Mouse (Mus musculus) G1E-ER4 (cell line): ENCODE data around the gene Pdss2. TPM values are rescaled to one million over a fixed set of nuclear protein-coding genes. Genes with fewer than 3 reads are reported as not detected.

Source experiments
- GATA1 ChIP-seq: IDR thresholded peaks from one replicate; pipeline ENCODE4 v1.8.0; 2012; ENCODE audit warnings: low read length, inconsistent platforms
- polyA plus RNA-seq: library from polyadenylated mRNA; stranded (reverse); fragments of >175 nt; gene quantifications from 2 replicates; pipeline ENCODE4 v1.2.3, GENCODE M21; 2012

The Pdss2 gene
- polyA plus RNA-seq, 1 experiment: 4.2 TPM

GRCm38 (mm10) chr10:43422061-43422770, 200.9 kb downstream of the Pdss2 start:
- TF ChIP-seq GATA1: no peak

GRCm38 (mm10) chr10:43424545-43424944, 203.3 kb downstream of the Pdss2 start:
- TF ChIP-seq GATA1: no peak

- no peak for TF ChIP-seq GATA1
These were observed 209.3 kb downstream of the Pdss2 start for GRCm38 (mm10) chr10:43430606-43431005.

- no peak for TF ChIP-seq GATA1
These were observed 213.0 kb downstream of the Pdss2 start for GRCm38 (mm10) chr10:43434326-43434725.

- no peak for TF ChIP-seq GATA1
These were observed 214.5 kb downstream of the Pdss2 start for GRCm38 (mm10) chr10:43435757-43436156.

GRCm38 (mm10) chr10:43439492-43439941, 218.2 kb downstream of the Pdss2 start:
- no peak for TF ChIP-seq GATA1

GRCm38 (mm10) chr10:43440050-43440449, 218.8 kb downstream of the Pdss2 start:
- TF ChIP-seq GATA1: no peak

GRCm38 (mm10) chr10:43440981-43441740, 219.9 kb downstream of the Pdss2 start:
- TF ChIP-seq GATA1: no peak

- no peak for TF ChIP-seq GATA1
These were observed 227.4 kb downstream of the Pdss2 start for GRCm38 (mm10) chr10:43448656-43449055.

GRCm38 (mm10) chr10:43451848-43452662, 230.8 kb downstream of the Pdss2 start:
- TF ChIP-seq GATA1: no peak

- TF ChIP-seq GATA1: no peak
These were observed 231.3 kb downstream of the Pdss2 start for GRCm38 (mm10) chr10:43452663-43452996.

GRCm38 (mm10) chr10:43454219-43454618, 232.9 kb downstream of the Pdss2 start:
- TF ChIP-seq GATA1: no peak

- TF ChIP-seq GATA1: no peak
These were observed 233.4 kb downstream of the Pdss2 start for GRCm38 (mm10) chr10:43454671-43455070.

- no peak for TF ChIP-seq GATA1
These were observed 241.5 kb downstream of the Pdss2 start for GRCm38 (mm10) chr10:43462821-43463220.

- no peak for TF ChIP-seq GATA1
These were observed 241.9 kb downstream of the Pdss2 start for GRCm38 (mm10) chr10:43463227-43463626.

- no peak for TF ChIP-seq GATA1
These were observed 244.9 kb downstream of the Pdss2 start for GRCm38 (mm10) chr10:43466223-43466622.
